Mouse (Mus musculus) hindbrain, embryonic 12.5 days (tissue): Measurements from ENCODE around the gene Smim24. TPM values are rescaled to one million over a fixed set of nuclear protein-coding genes. Genes with fewer than 3 reads are reported as not detected.
A peak's percentile ranks its signal among the peaks of the same experiment; 100 is the strongest.

ENCODE experiments used
- ATAC-seq: fragments of 200-750 bp; cut with Nextera tagmentation; 2 replicates; pipeline ENCODE4 v1.8.0; 2017; ENCODE audit warnings: moderate TSS enrichment; ENCODE audit not compliant: low FRiP score
- H3K27ac ChIP-seq: fragments of 300-500 bp; sonication (generic); 2 replicates; pipeline ENCODE4 v1.5.1; 2016; ENCODE audit warnings: mild to moderate bottlenecking
- H3K27me3 ChIP-seq: fragments of 300-500 bp; sonication (generic); 2 replicates; pipeline ENCODE4 v1.6.1; 2016; ENCODE audit warnings: mild to moderate bottlenecking
- H3K36me3 ChIP-seq: fragments of 300-500 bp; sonication (generic); 2 replicates; pipeline ENCODE4 v1.6.1; 2016; ENCODE audit warnings: mild to moderate bottlenecking
- H3K4me1 ChIP-seq: fragments of 300-500 bp; sonication (generic); 2 replicates; pipeline ENCODE4 v1.6.1; 2016
- H3K4me2 ChIP-seq: fragments of 300-500 bp; sonication (generic); replicated peaks from 2 replicates; pipeline ENCODE4 v1.6.1; 2016; ENCODE audit warnings: mild to moderate bottlenecking
- H3K4me3 ChIP-seq: fragments of 300-500 bp; sonication (generic); 2 replicates; pipeline ENCODE4 v1.5.1; 2016; ENCODE audit warnings: mild to moderate bottlenecking
- H3K9ac ChIP-seq: fragments of 300-500 bp; sonication (generic); 2 replicates; pipeline ENCODE4 v1.6.1; 2016; ENCODE audit warnings: mild to moderate bottlenecking, moderate library complexity
- H3K9me3 ChIP-seq: fragments of 300-500 bp; sonication (generic); replicated peaks from 2 replicates; pipeline ENCODE4 v1.6.1; 2016; ENCODE audit warnings: mild to moderate bottlenecking
- WGBS: fragments of 180-500 bp; shearing (Covaris S2); methylation state at CpG from one replicate; pipeline ENCODE4 v1.1.7; 2016; 5-methylcytosine and 5-hydroxymethylcytosine counted together
- polyA plus RNA-seq: library from polyadenylated mRNA; unstranded; fragments of >200 nt; fragmentation: Nextera tagmentation; extraction: Ambion mirVana; gene quantifications from 2 replicates; pipeline ENCODE4 v1.2.1, GENCODE M21; 2016

Smim24 gene
- polyA plus RNA-seq: 1.9 and 2.7 TPM in 2 replicates

DNA sequence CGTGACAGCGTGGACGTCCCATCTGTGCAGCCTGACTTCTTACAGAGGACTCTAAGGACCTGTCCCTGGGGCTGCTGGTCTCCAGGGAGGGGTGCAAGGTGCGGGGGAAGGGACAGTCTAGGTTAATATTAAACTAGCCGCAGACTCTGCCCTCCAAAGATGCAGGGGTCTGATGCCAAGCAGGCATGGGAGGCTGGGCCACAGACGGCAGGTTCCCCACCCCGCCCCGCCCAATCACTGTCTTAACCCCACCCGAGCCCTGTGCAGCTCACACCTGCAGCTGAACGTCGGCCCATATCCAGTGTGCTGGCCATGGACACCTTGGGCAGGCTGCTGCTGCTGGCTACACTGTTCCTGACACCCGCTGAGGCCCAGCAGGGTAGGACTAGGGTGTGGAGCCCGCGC, at the start of gene Smim24:
Smim24 (plus strand) TSS at position 271 of the 405 bp plus-strand sequence.
- Histone ChIP-seq H3K9me3 (no peaks in the 10 kb centered on the region), H3K4me3 (peak within 1 kb of the TSS; percentile 7; the same call in 1 of the 2 replicates), H3K27ac (peak within 1 kb of the TSS; percentile 40; the same call in 1 of the 2 replicates), H3K27me3 (0 out of 2 replicates have a peak, but pooled peaks cover 5% of the 10 kb centered on the region), H3K4me2 (peak within 1 kb of the TSS; percentile 46), H3K9ac (peak within 1 kb of the TSS; percentile 51), H3K4me1 (peaks cover 33% of the 10 kb centered on the region), H3K36me3 (peaks cover 15% of the 10 kb centered on the region)
- 65% methylated on average over 14 of the region's 14 CpGs for WGBS
- no peak for ATAC-seq

DNA sequence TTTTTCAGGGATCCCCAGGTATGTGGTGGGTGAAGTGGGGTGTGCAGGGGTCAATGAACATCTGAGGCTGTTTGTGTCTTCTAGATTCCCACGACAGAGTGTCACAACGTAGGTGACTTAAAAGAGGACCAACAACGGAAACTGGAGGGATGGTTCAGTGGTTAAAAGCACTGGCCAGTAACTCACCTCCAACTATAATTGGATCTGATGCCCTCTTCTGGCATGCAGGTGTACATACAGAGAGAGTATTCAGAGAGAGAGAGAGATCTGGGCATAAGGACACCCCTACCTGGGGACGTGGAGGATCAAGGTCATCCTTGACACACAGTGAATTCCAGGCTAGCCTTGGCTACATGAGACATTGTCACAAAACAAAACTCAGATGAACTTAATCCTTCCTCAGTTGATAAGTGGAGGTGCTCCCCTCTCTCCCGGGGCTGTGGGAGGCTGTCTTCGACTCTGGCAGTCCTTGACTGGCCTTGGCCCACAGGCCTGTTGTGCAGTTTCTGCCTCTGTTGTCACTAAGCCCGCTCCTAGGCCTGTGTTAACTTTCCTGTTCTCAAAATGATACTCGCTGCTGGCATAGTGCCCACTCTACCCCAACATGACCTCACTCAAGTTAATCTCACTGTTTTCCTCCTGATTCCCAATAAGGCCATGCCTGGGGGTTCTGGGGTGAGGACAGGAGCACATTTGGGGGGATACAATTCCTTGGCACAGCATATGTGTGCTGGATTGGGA, 48.3 kb upstream of the Smim24 start:
- Histone ChIP-seq H3K9me3 (no peaks in the 10 kb centered on the region), H3K4me3 (no peak overlapping the region), H3K27me3 (peaks cover 87% of the 10 kb centered on the region), H3K4me2 (no peak overlapping the region), H3K9ac (no peak overlapping the region), H3K27ac (no peak overlapping the region), H3K36me3 (peaks cover 11% of the 10 kb centered on the region), H3K4me1 (peaks cover 30% of the 10 kb centered on the region)
- 54% methylated on average over 8 of the region's 8 CpGs for WGBS
- no peak for ATAC-seq

DNA sequence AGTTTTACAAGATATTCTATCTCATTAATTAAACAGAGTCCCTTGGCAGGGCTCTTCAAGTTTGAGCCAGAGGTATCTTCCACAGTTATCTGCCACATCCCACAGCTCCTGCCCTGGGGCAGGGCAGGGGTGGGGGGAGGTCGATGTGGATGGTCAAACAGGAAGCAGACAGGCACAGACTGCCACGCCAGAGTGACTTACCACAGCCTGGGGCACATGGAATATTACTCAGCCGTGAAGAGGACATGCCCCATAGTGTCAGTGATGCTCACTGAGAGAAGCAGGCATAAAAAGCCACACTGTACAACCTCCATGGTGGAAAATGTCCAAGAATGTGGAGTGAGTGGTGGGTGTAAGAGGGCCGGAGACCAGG, 47.7 kb upstream of the Smim24 start:
- no peak overlapping the region for H3K4me3 ChIP-seq
- peaks cover 85% of the 10 kb centered on the region for H3K27me3 ChIP-seq

DNA sequence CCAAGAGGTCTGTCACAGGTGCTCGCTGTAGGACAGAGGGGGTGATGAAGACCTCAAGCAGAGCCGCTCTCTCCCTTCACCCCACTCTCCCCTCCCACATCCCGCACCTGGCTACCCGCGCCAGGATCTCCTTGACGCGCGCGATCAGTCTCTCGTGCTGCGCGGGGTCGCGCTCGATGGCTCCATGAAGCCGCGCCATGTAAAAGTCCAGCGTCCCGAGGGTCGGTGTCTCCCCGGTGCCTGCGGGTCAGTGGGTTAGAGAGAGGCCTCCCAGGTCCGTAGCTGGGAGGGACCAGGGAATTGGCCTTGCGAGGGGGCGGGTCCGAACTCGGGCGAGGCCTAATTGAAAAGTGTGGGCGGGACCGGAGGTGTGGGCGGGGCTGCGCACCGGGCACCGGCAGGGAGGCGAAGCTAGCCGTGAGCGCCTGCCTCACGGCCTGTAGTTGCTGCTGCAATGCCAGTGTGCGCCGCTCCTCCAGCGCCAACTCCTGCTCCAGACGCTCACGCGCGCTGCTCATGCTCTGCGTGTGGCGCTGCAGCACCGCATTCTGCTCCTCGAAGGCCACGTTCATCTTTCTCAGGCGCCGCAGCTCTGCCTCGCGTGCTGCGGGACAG, 46.3 kb upstream of the Smim24 start:
- H3K9ac ChIP-seq: peak overlapping the region; percentile 32
- peak overlapping the region; percentile 49 for H3K4me2 ChIP-seq
- H3K9me3 ChIP-seq: no peaks in the 10 kb centered on the region
- peaks cover 11% of the 10 kb centered on the region for H3K36me3 ChIP-seq
- ATAC-seq: no peak
- H3K27ac ChIP-seq: peak overlapping the region; percentile 52; the same call in 1 of the 2 replicates
- peak overlapping the region; percentile 21 for H3K4me3 ChIP-seq
- peaks cover 71% of the 10 kb centered on the region for H3K27me3 ChIP-seq
- H3K4me1 ChIP-seq: peaks cover 35% of the 10 kb centered on the region
- 7% methylated on average over 51 of the region's 55 CpGs for WGBS

More for the DNA sequence above, 47.7 kb upstream of the Smim24 start:
- H3K4me1 ChIP-seq: peaks cover 35% of the 10 kb centered on the region
- H3K27ac ChIP-seq: no peak overlapping the region
- no peak overlapping the region for H3K9ac ChIP-seq
- H3K9me3 ChIP-seq: no peaks in the 10 kb centered on the region
- no peak overlapping the region for H3K4me2 ChIP-seq
- 90% methylated on average over 4 of the region's 4 CpGs for WGBS
- peaks cover 11% of the 10 kb centered on the region for H3K36me3 ChIP-seq
- no peak for ATAC-seq

GRCm38 (mm10) chr10:81349146-81349545, 43.7 kb upstream of the Smim24 start:
- Histone ChIP-seq H3K27me3 (peaks cover 46% of the 10 kb centered on the region), H3K9ac (peak overlapping the region; percentile 80), H3K4me3 (peak overlapping the region; percentile 91), H3K9me3 (no peaks in the 10 kb centered on the region), H3K4me1 (peaks cover 29% of the 10 kb centered on the region), H3K27ac (no peak overlapping the region), H3K4me2 (peak overlapping the region; percentile 92), H3K36me3 (peaks cover 11% of the 10 kb centered on the region)
- ATAC-seq: no peak
- WGBS: 4% methylated on average over 12 of the region's 12 CpGs

- Histone ChIP-seq H3K4me2 (peak overlapping the region; percentile 92), H3K4me1 (peaks cover 29% of the 10 kb centered on the region), H3K27me3 (peaks cover 39% of the 10 kb centered on the region), H3K9ac (peak overlapping the region; percentile 80), H3K36me3 (peaks cover 11% of the 10 kb centered on the region), H3K27ac (peak overlapping the region; percentile 70), H3K4me3 (peak overlapping the region; percentile 91), H3K9me3 (no peaks in the 10 kb centered on the region)
- WGBS: 1% methylated on average over 29 of the region's 29 CpGs
- ATAC-seq: peak; percentile 32
Measured at GRCm38 (mm10) chr10:81349961-81350350, 42.9 kb upstream of the Smim24 start.

- Histone ChIP-seq H3K27ac (peak within 1 kb of the TSS; percentile 70), H3K9me3 (no peaks in the 10 kb centered on the region), H3K36me3 (peaks cover 11% of the 10 kb centered on the region), H3K4me1 (peaks cover 29% of the 10 kb centered on the region), H3K4me2 (peak within 1 kb of the TSS; percentile 92), H3K9ac (peak within 1 kb of the TSS; percentile 80), H3K4me3 (peak within 1 kb of the TSS; percentile 91), H3K27me3 (peaks cover 36% of the 10 kb centered on the region)
- under 1% methylated on average over 53 of the region's 54 CpGs for WGBS
- peak; percentile 96 for ATAC-seq
Measured at GRCm38 (mm10) chr10:81350351-81351063, 42.3 kb upstream of the Smim24 start, which contains the start of gene Hmg20b. Gene Hmg20b, minus strand, starts transcription at chr10:81350480.

- H3K36me3 ChIP-seq: peaks cover 11% of the 10 kb centered on the region
- H3K27me3 ChIP-seq: peaks cover 30% of the 10 kb centered on the region
- peaks cover 26% of the 10 kb centered on the region for H3K4me1 ChIP-seq
- no peak overlapping the region for H3K4me3 ChIP-seq
- H3K27ac ChIP-seq: no peak overlapping the region
- no peaks in the 10 kb centered on the region for H3K9me3 ChIP-seq
- no peak overlapping the region for H3K9ac ChIP-seq
- ATAC-seq: no peak
- 26% methylated on average over 9 of the region's 9 CpGs for WGBS
- H3K4me2 ChIP-seq: 0 out of 2 replicates have a peak overlapping the region, but pooled peaks have one; percentile 8
Measured at GRCm38 (mm10) chr10:81351678-81352291, 41.1 kb upstream of the Smim24 start.

DNA sequence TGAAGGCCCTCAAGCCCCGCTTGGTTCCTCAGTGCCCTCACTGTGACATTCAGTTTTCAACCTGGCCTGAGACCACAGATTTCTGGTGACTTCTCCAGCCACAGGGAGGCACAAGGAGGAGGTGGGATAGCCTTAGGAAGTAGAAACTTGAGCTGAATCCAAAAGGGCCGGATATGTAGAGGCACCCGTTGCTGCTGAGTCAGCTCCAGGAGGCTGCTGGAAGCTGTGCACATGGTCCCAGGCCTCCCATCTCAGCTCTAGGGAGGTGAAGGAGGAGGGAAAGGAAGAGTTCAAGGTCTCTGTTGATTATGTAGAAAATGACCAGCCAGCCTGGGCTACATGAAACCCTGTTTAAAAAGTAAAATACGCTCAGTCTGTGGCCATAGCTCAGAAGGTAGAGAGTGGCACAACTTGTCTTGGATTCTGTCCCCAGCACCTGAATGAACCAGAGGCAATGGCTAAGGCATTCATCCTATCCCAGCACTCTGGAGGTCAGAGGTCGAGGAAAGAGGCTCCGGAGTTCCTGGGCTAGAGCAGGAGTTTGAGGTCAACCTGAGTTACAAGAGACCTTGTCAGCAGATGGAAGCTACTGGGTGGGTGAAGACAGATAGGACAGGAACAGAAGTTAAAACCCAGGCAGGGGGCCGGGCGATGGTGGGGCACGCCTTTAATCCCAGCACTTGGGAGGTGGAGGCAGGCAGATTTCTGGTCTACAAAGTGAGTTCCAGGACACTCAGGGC, 37.9 kb upstream of the Smim24 start:
- no peak overlapping the region for H3K9ac ChIP-seq
- peaks cover 25% of the 10 kb centered on the region for H3K4me1 ChIP-seq
- H3K36me3 ChIP-seq: no peaks in the 10 kb centered on the region
- H3K9me3 ChIP-seq: no peaks in the 10 kb centered on the region
- WGBS: 71% methylated on average over 9 of the region's 9 CpGs
- no peak overlapping the region for H3K4me2 ChIP-seq
- H3K27ac ChIP-seq: no peak overlapping the region
- H3K4me3 ChIP-seq: no peak overlapping the region
- no peak for ATAC-seq
- H3K27me3 ChIP-seq: peaks cover 21% of the 10 kb centered on the region

GRCm38 (mm10) chr10:81355533-81355932, 37.3 kb upstream of the Smim24 start:
- Histone ChIP-seq H3K36me3 (no peaks in the 10 kb centered on the region), H3K27ac (no peak overlapping the region), H3K4me1 (peaks cover 28% of the 10 kb centered on the region), H3K9me3 (no peaks in the 10 kb centered on the region), H3K9ac (no peak overlapping the region), H3K4me3 (no peak overlapping the region), H3K4me2 (no peak overlapping the region), H3K27me3 (peaks cover 22% of the 10 kb centered on the region)
- WGBS: 95% methylated on average over 4 of the region's 4 CpGs
- ATAC-seq: no peak

- H3K4me1 ChIP-seq: peaks cover 35% of the 10 kb centered on the region
- no peak for ATAC-seq
- H3K9me3 ChIP-seq: no peaks in the 10 kb centered on the region
- no peak overlapping the region for H3K27ac ChIP-seq
- 58% methylated on average over 12 of the region's 12 CpGs for WGBS
- peak overlapping the region; percentile 99 for H3K4me2 ChIP-seq
- no peak overlapping the region for H3K9ac ChIP-seq
- H3K36me3 ChIP-seq: no peaks in the 10 kb centered on the region
- H3K4me3 ChIP-seq: 0 out of 2 replicates have a peak overlapping the region, but pooled peaks have one; percentile 77
- H3K27me3 ChIP-seq: peaks cover 22% of the 10 kb centered on the region
Measured at GRCm38 (mm10) chr10:81356352-81356990, 36.4 kb upstream of the Smim24 start.
